Mouse (Mus musculus) adrenal gland, postnatal 36 days (tissue): ENCODE data around the gene Zfp296. TPM values are rescaled to one million over a fixed set of nuclear protein-coding genes. Genes with fewer than 3 reads are reported as not detected.
"Not testable (repeated sequence)": the region's sequence is repeated elsewhere in the genome, so short reads cannot be mapped to it uniquely, and the experiment has no call there.

Experiments
- DNase-seq, 2 experiments: peaks; one replicate each; pipeline ENCODE4 v3.0.0; 2021; ENCODE audit warnings: mixed read lengths in 1 of 2
- total RNA-seq, 2 experiments: library from RNA; stranded (reverse); gene quantifications; 2 replicates each; pipeline ENCODE4 v1.2.3; 2021

Zfp296 gene
- total RNA-seq, 2 experiments from 2014 or later = 0.33 to 0.36 TPM

DNA sequence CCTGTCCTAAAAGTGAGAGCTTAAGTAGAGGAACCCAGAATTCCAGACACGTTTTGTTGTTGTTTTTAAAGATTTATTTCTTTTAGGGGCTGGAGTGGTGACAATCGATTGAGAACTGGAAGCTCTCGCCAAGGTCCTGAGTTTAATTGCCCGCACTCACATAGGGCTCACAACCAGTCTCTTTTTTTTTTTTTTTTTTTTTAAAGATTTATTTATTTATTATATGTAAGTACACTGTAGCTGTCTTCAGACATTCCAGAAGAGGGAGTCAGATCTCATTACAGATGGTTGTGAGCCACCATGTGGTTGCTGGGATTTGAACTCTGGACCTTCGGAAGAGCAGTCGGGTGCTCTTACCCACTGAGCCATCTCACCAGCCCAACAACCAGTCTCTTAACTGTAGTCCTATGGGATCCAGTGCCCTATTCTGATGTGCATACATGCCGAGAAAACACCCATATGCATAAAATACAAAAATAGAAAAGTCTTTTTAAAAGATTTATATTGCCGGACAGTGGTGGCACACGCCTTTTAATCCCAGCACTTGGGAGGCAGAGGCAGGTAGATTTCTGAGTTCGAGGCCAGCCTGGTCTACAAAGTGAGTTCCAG, 27.6 kb downstream of the Zfp296 start:
- not testable (repeated sequence) for DNase-seq

GRCm38 (mm10) chr7:19607291-19607690, 30.2 kb downstream of the Zfp296 start:
- DNase-seq = no peak

- DNase-seq = no peak
Observed at GRCm38 (mm10) chr7:19609641-19610332, 32.7 kb downstream of the Zfp296 start.

DNA sequence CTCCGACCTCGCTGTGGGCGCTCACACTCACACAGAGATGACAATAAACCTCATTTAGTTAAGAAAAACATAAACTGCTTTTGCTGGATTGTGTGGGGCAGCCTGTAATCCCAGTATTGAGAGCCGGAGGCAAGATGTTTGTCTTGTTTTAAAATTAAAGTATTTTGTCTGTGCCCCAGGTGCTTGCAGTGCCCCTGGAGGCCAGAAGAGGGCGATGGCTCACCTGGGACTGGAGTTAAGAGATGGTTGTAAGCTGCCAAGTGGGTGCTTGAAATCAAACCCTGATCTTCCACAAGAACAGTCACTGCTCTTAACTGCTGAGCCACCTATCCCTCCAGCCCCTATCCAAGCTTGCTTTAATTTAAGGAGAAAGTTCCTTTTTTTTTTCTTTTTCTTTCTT, 33.9 kb downstream of the Zfp296 start:
- no peak for DNase-seq

GRCm38 (mm10) chr7:19615036-19615577, 38.0 kb downstream of the Zfp296 start:
- DNase-seq = no peak

GRCm38 (mm10) chr7:19619004-19619801, 42.1 kb downstream of the Zfp296 start:
- peak; percentile 72 to 80 for DNase-seq

GRCm38 (mm10) chr7:19620811-19621210, 43.7 kb downstream of the Zfp296 start:
- DNase-seq = no peak

GRCm38 (mm10) chr7:19622241-19622640, 45.2 kb downstream of the Zfp296 start:
- DNase-seq = no peak

- DNase-seq = no peak
Observed at GRCm38 (mm10) chr7:19623433-19623832, 46.3 kb downstream of the Zfp296 start.

GRCm38 (mm10) chr7:19627721-19628120, 50.6 kb downstream of the Zfp296 start:
- DNase-seq = no peak

GRCm38 (mm10) chr7:19628192-19628535, 51.1 kb downstream of the Zfp296 start:
- DNase-seq = no peak

DNA sequence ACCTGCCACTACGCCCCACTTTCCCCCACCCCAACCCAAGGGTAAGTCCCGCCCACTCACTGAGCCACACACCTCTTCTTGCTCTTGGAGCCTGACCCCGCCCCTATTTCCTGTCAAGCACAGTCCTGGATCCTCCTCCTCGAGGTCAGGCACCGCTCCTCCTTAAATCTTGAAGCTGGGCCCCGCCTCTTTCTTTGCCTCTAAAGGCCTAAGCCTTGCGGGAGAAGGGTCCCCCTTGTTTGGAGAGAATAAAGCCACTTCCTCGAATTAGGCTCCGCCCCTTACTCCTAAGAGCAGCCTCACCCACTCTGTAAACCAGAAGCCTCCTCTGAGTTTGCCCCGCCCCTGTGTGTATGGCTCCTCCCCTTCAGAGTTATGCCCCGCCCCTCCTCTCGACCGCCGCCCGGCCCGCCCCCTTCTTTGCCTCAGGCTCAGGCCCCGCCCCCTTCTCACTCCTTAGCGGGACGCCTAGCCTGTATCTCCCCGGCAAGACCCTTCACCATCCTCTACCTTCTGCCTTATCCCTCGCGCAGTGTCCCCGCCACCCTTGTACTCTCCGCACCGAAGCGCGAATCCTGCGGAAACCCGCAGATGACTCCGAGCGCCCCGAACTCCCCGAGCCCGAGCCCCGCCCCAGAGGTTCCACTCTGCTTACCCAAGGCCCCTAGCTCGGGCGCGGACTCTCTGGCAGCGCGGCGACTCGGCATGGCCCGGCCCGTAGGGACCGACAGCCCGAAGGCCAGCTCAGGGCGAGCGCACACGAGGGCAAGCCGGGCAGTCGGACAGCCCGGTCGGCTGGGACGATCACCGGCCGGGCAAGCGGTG, 51.7 kb downstream of the Zfp296 start:
- DNase-seq = peak; percentile 95 to 97

- DNase-seq = peak; percentile 96 to 97
Observed at GRCm38 (mm10) chr7:19629361-19629734, 52.3 kb downstream of the Zfp296 start, which contains the start of gene Relb. Gene Relb, minus strand, starts transcription at chr7:19629438.

Other genes starting within 250 kb of the Zfp296 start
- 10 to 100 TPM; 33.0 to 38.8 TPM for gene Ercc1, start 232.5 kb upstream of the Zfp296 start, total RNA-seq
- 10 to 100 TPM; 11.3 to 12.8 TPM for gene Cd3eap, start 217.8 kb upstream of the Zfp296 start, total RNA-seq
- gene Ppp1r13l, start 217.5 kb upstream of the Zfp296 start, total RNA-seq = 1 to 10 TPM; 5.8 to 8.9 TPM
- gene Ercc2, start 195.3 kb upstream of the Zfp296 start, total RNA-seq = 10 to 100 TPM; 29.7 to 32.8 TPM
- 1 to 10 TPM in 1 of 2 experiments, under 1 TPM in 1; 0.89 to 2.2 TPM for gene Klc3, start 173.2 kb upstream of the Zfp296 start, total RNA-seq
- under 1 TPM in 1 of 2 experiments, not detected in 1; 0.66 TPM for gene Ckm, start 172.5 kb upstream of the Zfp296 start, total RNA-seq
- 10 to 100 TPM; 46.5 to 50.3 TPM for gene Mark4, start 118.5 kb upstream of the Zfp296 start, total RNA-seq
- 10 to 100 TPM; 41.1 to 49.6 TPM for gene Exoc3l2, start 114.0 kb upstream of the Zfp296 start, total RNA-seq
- gene Bloc1s3, start 68.9 kb upstream of the Zfp296 start, total RNA-seq = 10 to 100 TPM in 1 of 2 experiments, 1 to 10 TPM in 1; 8.7 to 12.1 TPM
- 10 to 100 TPM; 73.1 to 91.1 TPM for gene Trappc6a, start 68.9 kb upstream of the Zfp296 start, total RNA-seq
- gene Nkpd1, start 59.4 kb upstream of the Zfp296 start, total RNA-seq = under 1 TPM in 1 of 2 experiments, not detected in 1; 0.17 TPM
- 10 to 100 TPM; 65.5 to 70.2 TPM for gene Ppp1r37, start 14.2 kb upstream of the Zfp296 start, total RNA-seq
- 10 to 100 TPM; 71.8 to 90.6 TPM for gene Gemin7, start 308 bp downstream of the Zfp296 start, total RNA-seq
- 10 to 100 TPM; 28.1 to 39.7 TPM for gene Clasrp, start 27.2 kb downstream of the Zfp296 start, total RNA-seq
- gene Relb, start 52.2 kb downstream of the Zfp296 start, total RNA-seq = 10 to 100 TPM; 33.6 to 34.7 TPM
- 100 to 1,000 TPM; 175 to 178 TPM for gene Clptm1, start 87.7 kb downstream of the Zfp296 start, total RNA-seq
- 1 to 10 TPM in 1 of 2 experiments, not detected in 1; 1.9 TPM for gene Apoc2, start 100.7 kb downstream of the Zfp296 start, total RNA-seq
- gene Gm44805, start 104.1 kb downstream of the Zfp296 start, total RNA-seq = under 1 TPM in 1 of 2 experiments, not detected in 1; 0.40 TPM
- 100 to 1,000 TPM in 1 of 2 experiments, 10 to 100 TPM in 1; 42.0 to 110 TPM for gene Apoc4, start 104.2 kb downstream of the Zfp296 start, total RNA-seq
- 1,000 to 10,000 TPM in 1 of 2 experiments, 100 to 1,000 TPM in 1; 185 to 1,007 TPM for gene Apoc1, start 115.4 kb downstream of the Zfp296 start, total RNA-seq
- 1,000 to 10,000 TPM in 1 of 2 experiments, 100 to 1,000 TPM in 1; 927 to 1,142 TPM for gene Apoe, start 121.9 kb downstream of the Zfp296 start, total RNA-seq
- gene Tomm40, start 138.2 kb downstream of the Zfp296 start, total RNA-seq = 100 to 1,000 TPM; 124 to 135 TPM
- gene Nectin2, start 173.2 kb downstream of the Zfp296 start, total RNA-seq = 100 to 1,000 TPM in 1 of 2 experiments, 10 to 100 TPM in 1; 70.0 to 115 TPM
- gene Bcam, start 193.7 kb downstream of the Zfp296 start, total RNA-seq = 10 to 100 TPM; 43.5 to 53.8 TPM
- not detected for gene Cblc, start 219.5 kb downstream of the Zfp296 start, total RNA-seq
- 10 to 100 TPM; 19.5 to 51.0 TPM for gene Bcl3, start 245.5 kb downstream of the Zfp296 start, total RNA-seq